Comparison of ENCODE assay signal across 8 mouse cellular contexts in genomic region chr11:88098787-88099598, GRCm38 (mm10). TPM values are rescaled to one million over a fixed set of nuclear protein-coding genes. Genes with fewer than 3 reads are reported as not detected.
DNase-seq lines count a peak whose midpoint lies in the region; ATAC-seq and TF ChIP-seq lines count a peak whose summit lies in the region.

No protein-coding gene starts in this region.

- H3K27me3 ChIP-seq in G1E (ENCODE audit: insufficient read depth, low read length) = peaks cover 93% of the 10 kb centered on the region
- peaks cover 10% of the 10 kb centered on the region for H3K27me3 ChIP-seq in hindbrain, embryonic 12.5 days

- peak overlapping the region; percentile 91 for H3K27ac ChIP-seq in hindbrain, embryonic 12.5 days

- H3K4me3 ChIP-seq in G1E (ENCODE audit: low read depth, low read length) = peak overlapping the region; percentile 72
- H3K4me3 ChIP-seq in hindbrain, embryonic 12.5 days = peak overlapping the region; percentile 88

- DNase-seq in G1E (ENCODE audit: low spot score) = peak; percentile 72
- peak; percentile 79 to 86 for DNase-seq in cerebellum, adult 18-20 months
- DNase-seq in layer of hippocampus, postnatal 36 days = peak; percentile 75 to 81
- peak; percentile 79 for DNase-seq in lung, postnatal 25 days (ENCODE audit: low spot score)
- peak; percentile 84 for DNase-seq in retina, embryonic 14.5 days (ENCODE audit: low spot score)
- peak; percentile 81 to 82 for DNase-seq in thymus, postnatal 36 days

- ATAC-seq in G1E (ENCODE audit: extremely low read depth, insufficient number of reproducible peaks, low FRiP score, poor library complexity, severe bottlenecking) = no peak
- peak; percentile 78 for ATAC-seq in frontal cortex, adult (ENCODE audit: low TSS enrichment)
- peak; percentile 67 for ATAC-seq in hindbrain, embryonic 12.5 days (ENCODE audit: low FRiP score)

- peaks cover 51% of the 10 kb centered on the region for H3K4me1 ChIP-seq in G1E (ENCODE audit: insufficient read depth, low read depth, low read length)
- peaks cover 44% of the 10 kb centered on the region for H3K4me1 ChIP-seq in hindbrain, embryonic 12.5 days

- no peak for TF ChIP-seq CTCF in G1E (IDR thresholded peaks at IDR 0.05; ENCODE audit: low read depth, low read length)

- H3K9ac ChIP-seq in hindbrain, embryonic 12.5 days = peak overlapping the region; percentile 99

- under 1% methylated on average over 63 of the region's 95 CpGs for WGBS in hindbrain, embryonic 12.5 days

- peaks cover 4% of the 10 kb centered on the region for H3K36me3 ChIP-seq in G1E (replicated peaks)
- H3K36me3 ChIP-seq in hindbrain, embryonic 12.5 days = no peaks in the 10 kb centered on the region

- peak overlapping the region; percentile 70 for H3K4me2 ChIP-seq in hindbrain, embryonic 12.5 days (replicated peaks)

- H3K9me3 ChIP-seq in G1E (replicated peaks) = no peaks in the 10 kb centered on the region
- H3K9me3 ChIP-seq in hindbrain, embryonic 12.5 days (replicated peaks) = no peaks in the 10 kb centered on the region

RNA-seq across cellular contexts. Expression of gene Cuedc1, which starts 1.1 kb away (rescaled TPM):
- 29.2 and 36.4 TPM in 2 replicates for total RNA-seq in G1E (2014; fragmentation: Nextera tagmentation)
- 16.7 and 18.9 TPM in 2 replicates for total RNA-seq in G1E (2017)
- 29.6 and 31.7 TPM in 2 replicates for polyA plus RNA-seq in G1E (2012)
- 53.2 and 53.3 TPM in 2 replicates for polyA plus RNA-seq in hindbrain, embryonic 12.5 days (2016; fragmentation: Nextera tagmentation; extraction: Ambion mirVana)
- 10 to 100 TPM; 27.9 to 31.4 TPM for total RNA-seq in layer of hippocampus, postnatal 36 days (2021)

RNA-seq across cellular contexts. Expression of gene Vezf1, which starts 30.9 kb away (rescaled TPM):
- total RNA-seq in G1E (2014; fragmentation: Nextera tagmentation) (78.3 and 90.9 TPM in 2 replicates), G1E (2017) (48.2 and 60.2 TPM in 2 replicates)
- polyA plus RNA-seq in G1E (2012) = 15.8 and 16.8 TPM in 2 replicates
- polyA plus RNA-seq in hindbrain, embryonic 12.5 days (2016; fragmentation: Nextera tagmentation; extraction: Ambion mirVana) = 75.1 and 79.0 TPM in 2 replicates
- total RNA-seq in layer of hippocampus, postnatal 36 days (2021) = 10 to 100 TPM; 20.2 to 22.6 TPM

RNA-seq across cellular contexts. Expression of gene Srsf1, which starts 51.8 kb away (rescaled TPM):
- 241 and 257 TPM in 2 replicates for total RNA-seq in G1E (2014; fragmentation: Nextera tagmentation)
- 397 and 406 TPM in 2 replicates for total RNA-seq in G1E (2017)
- polyA plus RNA-seq in G1E (2012) = 293 and 298 TPM in 2 replicates
- polyA plus RNA-seq in hindbrain, embryonic 12.5 days (2016; fragmentation: Nextera tagmentation; extraction: Ambion mirVana) = 468 and 477 TPM in 2 replicates
- 100 to 1,000 TPM; 232 to 248 TPM for total RNA-seq in layer of hippocampus, postnatal 36 days (2021)
